ENCODE assay signal across 23 mouse cellular contexts in the genomic region with DNA sequence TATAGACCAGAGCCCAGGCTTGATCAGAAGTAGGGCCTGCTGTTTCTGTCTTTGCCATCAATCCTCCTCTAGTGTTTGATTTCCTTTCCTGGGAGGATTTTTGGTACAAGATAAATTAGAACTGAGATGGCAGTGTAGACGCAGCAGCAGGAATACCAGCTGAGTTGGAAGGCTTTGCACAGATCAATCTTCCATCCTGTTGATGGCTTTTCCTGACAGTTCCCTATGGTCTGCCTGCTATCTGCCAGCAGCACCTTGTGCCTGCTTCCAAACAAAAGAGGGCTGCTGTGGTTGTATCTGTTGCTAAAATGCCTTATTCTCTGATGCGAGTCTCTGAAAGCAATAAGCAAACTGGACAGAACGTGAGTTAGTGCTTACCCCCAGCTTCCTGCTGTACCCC.
A peak's percentile ranks its signal among the peaks of the same experiment; 100 is the strongest.
DNase-seq lines count a peak whose midpoint lies in the region; ATAC-seq lines count a peak whose summit lies in the region.
"Had no signal": no experiment of that assay in that cellular context is flagged by ENCODE, and none has a peak within 500 bp of the region (broad histone marks: within the 10 kb centered on the region; RNA-seq: fewer than 3 reads in every experiment).

No protein-coding gene starts in this region.

- 0 out of 2 replicates have a peak, but pooled peaks have one; percentile 46 for ATAC-seq in forebrain, embryonic 15.5 days (replicated peaks)
- ATAC-seq in forebrain, embryonic 12.5 days (ENCODE audit: low FRiP score) = no peak
- ATAC-seq in hindbrain, embryonic 11.5 days (ENCODE audit: low FRiP score) = no peak
- ATAC-seq in midbrain, embryonic 14.5 days (ENCODE audit: low FRiP score, low TSS enrichment) = no peak
- no peak for ATAC-seq in megakaryocyte, adult 5-6 weeks (ENCODE audit: poor library complexity, severe bottlenecking)
- ATAC-seq: activated CD4-positive, CD25-positive, alpha-beta regulatory T cell, adult 4 months; intestine, embryonic 16.5 days had no signal

- no peaks in the 10 kb centered on the region for H3K36me3 ChIP-seq in forebrain, embryonic 15.5 days
- H3K36me3 ChIP-seq in forebrain, embryonic 12.5 days (replicated peaks) = no peaks in the 10 kb centered on the region
- H3K36me3 ChIP-seq in hindbrain, embryonic 11.5 days (ENCODE audit: control insufficient read depth, insufficient read depth, low read length) = no peaks in the 10 kb centered on the region
- no peaks in the 10 kb centered on the region for H3K36me3 ChIP-seq in midbrain, embryonic 14.5 days (ENCODE audit: control insufficient read depth, insufficient read depth, low read length)
- H3K36me3 ChIP-seq: embryonic facial prominence, embryonic 13.5 days; G1E; heart, embryonic 13.5 days; kidney, embryonic 15.5 days had no signal

- DNase-seq in brain, adult 2 months (ENCODE audit: low read depth, low spot score) = peak; percentile 19
- DNase-seq in hindbrain, embryonic 11.5 days (ENCODE audit: low spot score) = no peak
- DNase-seq in midbrain, embryonic 14.5 days = peak; percentile 45
- DNase-seq in urinary bladder, adult 18-20 months (ENCODE audit: low spot score in 2 of 2) = no peak
- DNase-seq in frontal cortex, postnatal 25 days (ENCODE audit: low spot score in 2 of 2) = no peak
- DNase-seq: adrenal gland, postnatal 10 days; cerebellum, adult 11 months; cerebellum, postnatal 10 days; gastrocnemius, adult 2 months; kidney, postnatal 4 days; lung, postnatal 10 days had no signal

- no peaks in the 10 kb centered on the region for H3K27me3 ChIP-seq in forebrain, embryonic 15.5 days
- no peaks in the 10 kb centered on the region for H3K27me3 ChIP-seq in forebrain, embryonic 12.5 days
- no peaks in the 10 kb centered on the region for H3K27me3 ChIP-seq in hindbrain, embryonic 11.5 days (ENCODE audit: control insufficient read depth, insufficient read depth, low read length)
- H3K27me3 ChIP-seq in midbrain, embryonic 14.5 days (ENCODE audit: control insufficient read depth, insufficient read depth, low read length) = no peaks in the 10 kb centered on the region
- H3K27me3 ChIP-seq: embryonic facial prominence, embryonic 13.5 days; heart, embryonic 13.5 days; kidney, embryonic 15.5 days; megakaryocyte, embryonic 14.5 days had no signal

- no peak overlapping the region for H3K4me3 ChIP-seq in forebrain, embryonic 15.5 days
- no peak overlapping the region for H3K4me3 ChIP-seq in forebrain, embryonic 12.5 days (replicated peaks)
- H3K4me3 ChIP-seq in hindbrain, embryonic 11.5 days (ENCODE audit: low read depth, low read length) = no peak overlapping the region
- H3K4me3 ChIP-seq in midbrain, embryonic 14.5 days (replicated peaks; ENCODE audit: low read depth, low read length) = no peak overlapping the region
- H3K4me3 ChIP-seq: embryonic facial prominence, embryonic 13.5 days; gastrocnemius, adult 2 months; heart, embryonic 13.5 days; kidney, embryonic 15.5 days; megakaryocyte, embryonic 14.5 days; myocyte had no signal

- 65% methylated on average over 3 of the region's 3 CpGs for WGBS in forebrain, embryonic 15.5 days
- 71% methylated on average over 3 of the region's 3 CpGs for WGBS in forebrain, embryonic 12.5 days
- WGBS in hindbrain, embryonic 11.5 days = 65% methylated on average over 3 of the region's 3 CpGs
- 47% methylated on average over 3 of the region's 3 CpGs for WGBS in midbrain, embryonic 14.5 days

- peaks cover 8% of the 10 kb centered on the region for H3K4me1 ChIP-seq in forebrain, embryonic 15.5 days
- peaks cover 6% of the 10 kb centered on the region; the same call in 1 of the 2 replicates for H3K4me1 ChIP-seq in forebrain, embryonic 12.5 days
- no peaks in the 10 kb centered on the region for H3K4me1 ChIP-seq in hindbrain, embryonic 11.5 days (replicated peaks; ENCODE audit: control insufficient read depth, insufficient read depth, low read length)
- H3K4me1 ChIP-seq in midbrain, embryonic 14.5 days (ENCODE audit: control insufficient read depth, insufficient read depth, low read length) = peaks cover 12% of the 10 kb centered on the region
- H3K4me1 ChIP-seq: embryonic facial prominence, embryonic 13.5 days; heart, embryonic 13.5 days; kidney, embryonic 15.5 days; megakaryocyte, embryonic 14.5 days had no signal

- H3K4me2 ChIP-seq in forebrain, embryonic 15.5 days (replicated peaks) = no peak overlapping the region
- no peak overlapping the region for H3K4me2 ChIP-seq in forebrain, embryonic 12.5 days
- no peak overlapping the region for H3K4me2 ChIP-seq in hindbrain, embryonic 11.5 days (replicated peaks; ENCODE audit: low read depth, low read length)
- no peak overlapping the region for H3K4me2 ChIP-seq in midbrain, embryonic 14.5 days (ENCODE audit: low read length)
- H3K4me2 ChIP-seq: embryonic facial prominence, embryonic 13.5 days; heart, embryonic 13.5 days; kidney, embryonic 15.5 days had no signal

- H3K9me3 ChIP-seq in forebrain, embryonic 15.5 days = no peaks in the 10 kb centered on the region
- no peaks in the 10 kb centered on the region for H3K9me3 ChIP-seq in forebrain, embryonic 12.5 days
- H3K9me3 ChIP-seq in hindbrain, embryonic 11.5 days (ENCODE audit: control insufficient read depth, low read length) = no peaks in the 10 kb centered on the region
- no peaks in the 10 kb centered on the region for H3K9me3 ChIP-seq in midbrain, embryonic 14.5 days (ENCODE audit: control insufficient read depth, low read length)
- H3K9me3 ChIP-seq: embryonic facial prominence, embryonic 13.5 days; G1E; heart, embryonic 13.5 days; kidney, embryonic 15.5 days had no signal

- H3K27ac ChIP-seq in forebrain, embryonic 15.5 days (replicated peaks) = peak overlapping the region; percentile 49
- H3K27ac ChIP-seq in forebrain, embryonic 12.5 days = no peak overlapping the region
- 0 out of 2 replicates have a peak overlapping the region, but pooled peaks have one; percentile 36 for H3K27ac ChIP-seq in hindbrain, embryonic 11.5 days (ENCODE audit: low read depth, low read length)
- peak overlapping the region; percentile 79 for H3K27ac ChIP-seq in midbrain, embryonic 14.5 days (replicated peaks; ENCODE audit: low read depth, low read length)
- H3K27ac ChIP-seq: embryonic facial prominence, embryonic 13.5 days; gastrocnemius, adult 2 months; heart, embryonic 13.5 days; kidney, embryonic 15.5 days; stomach, postnatal 0 days had no signal

- H3K9ac ChIP-seq in forebrain, embryonic 15.5 days (replicated peaks) = no peak overlapping the region
- no peak overlapping the region for H3K9ac ChIP-seq in forebrain, embryonic 12.5 days
- no peak overlapping the region for H3K9ac ChIP-seq in hindbrain, embryonic 11.5 days (ENCODE audit: low read depth, low read length)
- H3K9ac ChIP-seq in midbrain, embryonic 14.5 days (replicated peaks; ENCODE audit: low read length) = no peak overlapping the region; the same call in 1 of the 2 replicates
- H3K9ac ChIP-seq: embryonic facial prominence, embryonic 13.5 days; heart, embryonic 13.5 days; kidney, embryonic 15.5 days had no signal

Comparison
In these comparisons a context has a peak if more than half of its experiments do, and no peak if none do; other contexts are left out.
1. DNase-seq: peak in brain, adult 2 months (single experiment) and midbrain, embryonic 14.5 days (single experiment); none in hindbrain, embryonic 11.5 days (single experiment), urinary bladder, adult 18-20 months (0 of 2) and frontal cortex, postnatal 25 days (0 of 2).